Mouse (Mus musculus): ENCODE data around the gene Stxbp6.

The Stxbp6 gene

DNA sequence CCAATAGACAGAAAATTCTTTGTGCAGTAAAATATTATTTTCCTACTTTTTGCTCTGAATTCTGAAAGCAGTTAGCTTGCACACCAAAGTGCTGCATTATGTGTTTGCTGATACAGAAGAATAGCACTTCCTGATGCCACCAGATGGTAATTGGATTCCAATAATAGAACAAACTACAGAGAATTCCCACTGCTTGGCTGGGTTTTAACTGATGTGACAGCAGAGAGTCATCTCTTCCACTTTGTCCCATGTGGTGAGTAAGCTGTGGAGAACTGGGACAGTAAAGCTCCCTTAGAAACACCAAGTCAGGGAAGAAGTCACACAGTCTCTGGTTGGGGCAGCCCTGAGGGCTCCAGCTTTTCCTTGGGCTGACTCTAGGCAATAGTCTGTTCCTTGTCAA, 270.3 kb downstream of the Stxbp6 start:
- no peak for DNase-seq (ENCODE audit: low spot score in 2 of 2)
